Mouse (Mus musculus) adrenal gland, postnatal 25 days (tissue): ENCODE data around the gene Sys1. TPM values are rescaled to one million over a fixed set of nuclear protein-coding genes. Genes with fewer than 3 reads are reported as not detected.

ENCODE experiments used
- DNase-seq: peaks from one replicate; pipeline ENCODE4 v3.0.0; 2021; ENCODE audit warnings: mixed read lengths
- total RNA-seq: library from RNA; stranded (reverse); gene quantifications from 2 replicates; pipeline ENCODE4 v1.2.3, GENCODE M21; 2021

Gene Sys1
- total RNA-seq, 1 experiment from 2014 or later: 30.0 TPM

DNA sequence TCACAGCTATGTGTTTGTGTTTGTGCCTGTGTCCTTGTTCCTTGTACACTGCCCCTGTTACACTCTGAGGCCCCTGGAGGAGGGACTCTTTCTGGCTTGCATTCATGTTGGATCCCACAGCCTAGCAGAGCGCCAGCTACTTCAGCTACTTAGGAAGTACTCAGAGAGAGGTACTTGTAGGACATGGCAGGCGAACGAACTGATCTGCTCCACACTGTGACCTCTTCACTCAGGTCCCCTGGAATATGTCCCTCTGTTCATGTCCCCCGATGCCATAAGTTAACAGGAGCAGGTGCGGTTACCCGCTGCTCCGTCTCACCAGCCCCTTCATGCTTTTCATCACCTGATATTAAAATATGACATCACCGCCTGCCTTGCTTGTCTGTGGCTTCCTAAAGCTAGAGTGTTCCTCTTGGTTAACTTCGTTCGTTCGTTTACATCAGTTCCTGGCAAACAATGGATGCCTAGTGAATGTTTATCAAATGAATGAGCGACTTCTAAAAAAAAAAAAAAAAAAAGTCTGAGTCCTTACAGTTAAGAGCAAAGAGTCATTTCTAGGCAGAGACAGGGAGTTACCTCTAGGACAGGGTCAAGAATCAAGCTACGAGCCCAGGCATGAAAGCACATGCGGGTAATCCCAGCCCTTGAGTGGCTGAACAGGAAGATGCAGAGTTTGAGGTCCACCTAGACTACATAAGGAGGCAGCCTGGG, 3.6 kb upstream of the Sys1 start:
- no peak for DNase-seq

DNA sequence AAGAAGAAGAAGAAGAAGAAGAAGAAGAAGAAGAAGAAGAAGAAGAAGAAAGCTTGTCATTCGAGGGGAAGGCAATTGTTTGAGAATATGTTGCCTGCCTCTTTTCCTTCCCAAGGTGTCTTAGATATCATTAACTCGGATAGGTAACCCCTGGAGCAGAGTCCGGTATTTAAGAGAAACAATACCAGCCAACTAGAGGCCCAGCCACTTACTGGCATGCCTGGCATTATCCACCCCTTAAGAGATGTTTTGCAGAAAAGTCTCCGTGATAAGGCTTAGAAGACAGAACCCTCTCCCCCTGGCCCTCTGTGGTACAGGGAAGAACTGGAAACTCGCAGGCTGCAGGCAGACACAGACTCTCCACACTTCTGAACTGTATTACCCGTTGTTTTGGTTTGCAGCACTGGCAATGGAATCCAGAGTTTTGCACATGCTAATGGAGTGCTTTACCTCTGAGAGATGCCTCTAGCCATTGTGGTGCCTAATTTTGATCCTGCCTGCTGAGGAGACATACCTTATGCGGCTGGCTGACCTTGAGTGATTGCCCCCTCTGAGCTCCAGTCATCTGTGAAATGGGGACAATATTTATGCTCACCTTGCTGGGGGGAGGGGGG, 2.8 kb upstream of the Sys1 start:
- DNase-seq: no peak

DNA sequence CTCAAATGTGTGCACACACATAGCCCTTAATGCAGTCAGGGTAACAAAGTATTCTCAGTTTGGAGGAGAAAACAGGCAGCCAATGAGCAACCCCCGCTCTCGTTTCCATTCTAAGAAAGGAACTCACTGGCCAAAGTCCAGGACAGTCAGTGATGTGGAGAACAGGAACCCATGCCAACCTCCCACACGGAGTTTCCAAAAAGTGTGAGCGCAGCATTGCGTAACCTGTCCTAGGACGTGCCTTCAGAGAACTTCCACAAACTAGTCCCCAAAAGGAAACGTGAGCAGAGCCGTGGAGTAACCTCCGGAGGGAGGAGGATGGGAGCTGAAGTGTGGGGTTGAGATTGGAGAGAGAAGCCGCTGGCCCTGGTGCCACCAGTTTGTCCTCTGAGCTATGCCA, 1.9 kb upstream of the Sys1 start:
- peak; percentile 66 for DNase-seq

DNA sequence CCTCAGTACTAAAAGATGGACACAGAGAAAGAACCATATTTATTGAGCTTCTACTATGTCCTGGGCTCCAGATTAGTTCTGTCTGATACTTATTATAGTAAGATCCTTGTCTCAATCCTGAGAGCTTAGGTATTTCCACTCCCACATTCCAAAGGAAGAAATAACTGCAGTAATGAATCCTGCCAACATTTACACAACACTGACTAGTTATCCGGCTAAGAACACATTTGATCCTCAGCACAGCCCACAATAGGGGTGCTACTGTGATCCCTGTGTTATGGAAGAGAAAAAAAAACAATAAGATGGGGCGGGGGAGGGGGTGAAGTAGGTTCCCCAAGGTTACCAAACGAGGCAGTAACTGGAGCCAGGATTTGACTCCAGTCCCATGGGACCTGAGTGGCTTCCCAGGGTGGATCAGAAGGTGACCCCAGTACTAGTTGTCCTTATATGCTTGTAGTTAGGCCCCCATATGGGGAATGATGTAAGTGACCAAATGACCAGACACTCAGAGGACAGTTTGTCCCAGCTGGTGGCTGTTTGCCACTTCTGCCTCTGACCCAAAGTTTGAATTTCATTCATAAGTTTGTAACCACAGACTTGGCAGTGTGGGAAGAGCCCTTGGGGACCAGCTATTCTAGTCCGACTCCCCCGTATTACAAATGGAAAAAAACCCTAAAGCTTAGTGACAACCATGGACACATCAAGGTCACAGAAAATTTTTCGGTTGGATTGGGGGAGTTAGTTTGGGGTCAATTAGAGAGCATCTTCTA, 1.2 kb upstream of the Sys1 start:
- no peak for DNase-seq

DNA sequence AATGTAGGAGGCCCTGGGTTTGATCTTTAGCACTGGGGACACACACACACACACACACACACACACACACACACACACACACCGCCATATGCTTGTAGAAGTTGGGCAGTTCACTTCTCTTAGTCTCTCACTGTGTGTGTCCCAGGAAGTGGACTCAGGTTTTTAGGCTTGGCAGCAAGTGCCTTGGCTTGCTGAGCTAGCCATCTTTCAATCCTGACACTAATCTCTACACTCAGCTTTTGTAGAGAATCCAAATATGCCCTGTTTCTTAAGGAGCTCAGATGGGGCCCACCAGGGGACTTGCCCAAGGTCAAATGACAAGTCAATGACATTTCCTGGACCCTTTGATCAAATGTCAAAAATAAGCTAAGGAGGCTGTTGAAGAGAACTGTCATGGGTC, 351 bp upstream of the Sys1 start:
- no peak for DNase-seq

DNA sequence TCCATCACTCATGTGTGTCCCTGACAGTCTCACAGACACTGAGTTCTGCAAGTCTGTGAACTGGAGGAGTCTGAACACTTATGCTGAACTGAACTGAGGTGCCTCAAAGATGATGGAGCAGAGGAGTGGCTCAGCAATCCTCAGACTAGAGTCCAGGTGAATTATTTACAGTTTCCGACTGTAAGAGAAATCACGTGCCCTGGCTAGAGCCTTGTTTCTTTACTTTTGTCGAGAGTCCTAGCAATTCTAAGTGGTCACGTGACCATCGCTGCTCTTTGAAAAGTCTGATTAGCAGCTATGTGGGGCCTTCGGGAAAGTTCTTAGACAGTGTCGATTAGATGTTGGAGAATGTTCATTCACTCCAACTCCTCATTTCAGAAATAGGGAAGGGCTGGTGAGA, 1.2 kb downstream of the Sys1 start:
- DNase-seq: no peak

DNA sequence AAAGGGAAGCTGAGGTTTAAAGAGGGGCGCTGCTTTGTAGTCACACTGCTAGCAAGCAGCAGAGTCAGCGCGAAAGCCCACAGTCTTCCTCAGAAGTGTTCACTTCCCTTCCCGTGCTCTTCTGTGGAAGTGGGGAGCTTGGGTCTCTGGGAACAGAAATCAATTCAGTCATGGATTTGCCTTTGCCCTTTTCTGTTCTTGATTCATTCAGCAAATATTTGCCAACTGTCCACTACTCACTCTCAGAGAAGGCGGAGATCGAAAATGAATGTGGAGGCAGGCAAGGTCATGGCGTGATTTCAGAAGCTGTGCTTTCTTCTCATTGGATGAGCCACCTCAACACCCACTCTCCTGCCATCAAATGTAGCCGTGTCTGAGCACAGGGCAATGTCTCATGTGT, 1.8 kb downstream of the Sys1 start:
- peak; percentile 51 for DNase-seq

DNA sequence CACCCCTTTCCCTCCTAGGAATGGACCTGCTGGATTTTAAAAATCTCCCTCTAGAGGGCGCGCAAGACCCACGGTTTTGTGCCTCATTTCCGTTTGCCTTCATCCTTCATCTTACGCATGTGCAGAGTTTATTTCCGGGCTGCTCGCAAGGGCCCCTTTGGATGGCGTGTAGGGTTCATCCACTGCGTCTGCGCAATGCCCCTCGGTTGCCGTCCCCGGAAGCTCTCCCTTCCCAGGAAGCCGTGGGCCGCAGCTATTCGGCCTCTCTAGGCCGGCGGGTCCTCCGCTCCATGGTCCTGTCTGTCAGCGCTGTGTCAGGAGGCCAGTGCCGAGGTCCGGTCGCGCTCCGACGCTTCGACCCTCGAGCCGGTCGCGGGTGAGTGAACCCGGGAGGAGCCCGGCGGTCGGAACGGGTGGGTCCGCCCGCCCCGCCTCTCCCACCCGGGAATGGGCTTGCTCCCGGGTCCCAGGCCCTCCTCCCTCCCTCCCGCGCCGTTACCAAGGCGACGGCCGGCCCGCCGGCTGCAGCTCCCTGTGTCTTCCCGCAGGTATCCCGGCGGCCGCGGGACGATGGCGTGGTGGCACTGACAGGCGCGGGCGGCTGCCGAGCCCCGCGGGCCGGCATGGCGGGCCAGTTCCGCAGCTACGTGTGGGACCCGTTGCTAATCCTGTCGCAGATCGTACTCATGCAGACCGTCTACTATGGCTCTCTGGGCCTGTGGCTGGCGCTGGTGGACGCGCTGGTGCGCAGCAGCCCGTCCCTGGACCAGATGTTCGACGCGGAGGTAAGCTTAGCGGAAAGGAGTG, 4.2 kb downstream of the Sys1 start, which contains the start of gene Gm20458:
Gene Gm20458 (plus strand): TSS at position 223 of the 807 bp plus-strand sequence.
- DNase-seq: peak; percentile 93

DNA sequence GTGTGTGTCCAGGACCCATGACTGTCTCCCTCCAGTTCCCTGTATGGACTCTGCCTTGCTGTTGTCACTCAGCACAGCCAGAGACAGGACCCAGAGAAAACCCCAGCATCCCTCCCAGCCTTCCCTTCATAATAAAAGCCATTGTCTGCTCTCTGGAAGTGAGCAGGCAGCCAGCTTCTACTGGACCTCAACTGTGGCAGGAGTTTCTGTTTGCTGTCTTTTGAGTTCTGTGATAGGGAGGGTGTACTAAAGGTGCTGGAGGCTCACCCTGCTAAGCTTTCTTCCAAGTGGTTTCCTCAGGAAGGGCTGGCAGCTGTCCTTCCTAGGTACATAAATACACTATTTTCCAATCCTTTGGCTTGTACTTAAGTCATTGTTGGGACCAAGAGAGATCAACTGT, 8.4 kb downstream of the Sys1 start:
- DNase-seq: no peak

DNA sequence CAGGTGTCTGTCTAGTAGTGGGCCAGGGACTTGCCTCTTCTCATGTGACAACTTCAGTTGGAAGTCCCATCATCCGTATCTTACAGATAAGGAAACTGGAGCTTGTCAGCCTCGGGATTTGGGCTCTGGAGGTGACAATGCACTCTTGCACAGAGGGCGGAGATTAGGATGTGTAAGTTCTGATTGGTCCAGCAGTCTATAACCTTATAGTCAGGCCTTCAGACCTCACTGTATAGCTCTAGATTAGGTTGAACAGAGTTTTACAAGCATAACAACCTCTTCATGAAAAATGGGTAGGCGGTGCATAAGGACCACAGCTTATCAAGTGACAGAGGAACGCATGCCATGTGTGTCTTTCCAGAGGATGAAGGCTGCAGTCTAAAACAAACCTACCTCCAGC, 10.0 kb downstream of the Sys1 start:
- no peak for DNase-seq

DNA sequence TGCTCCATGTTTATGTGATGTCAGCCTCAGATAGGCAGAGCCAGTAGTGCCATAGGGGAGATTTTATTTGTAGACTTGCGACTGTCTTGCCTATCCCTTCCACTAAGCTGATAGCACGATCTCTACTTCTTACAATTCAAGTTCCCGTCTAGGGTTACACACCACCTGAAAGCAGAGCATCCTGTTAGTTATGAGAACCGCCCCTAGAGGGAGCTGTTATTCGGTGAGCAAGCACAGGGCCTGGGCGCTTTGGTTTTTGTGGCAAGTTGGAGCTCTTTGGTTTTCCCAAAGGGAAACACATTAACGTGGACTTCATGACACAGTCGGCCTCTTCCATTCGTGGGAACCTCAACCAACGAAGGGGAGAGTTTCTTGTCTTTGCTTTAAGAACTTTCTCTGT, 13.5 kb downstream of the Sys1 start:
- peak; percentile 47 for DNase-seq

DNA sequence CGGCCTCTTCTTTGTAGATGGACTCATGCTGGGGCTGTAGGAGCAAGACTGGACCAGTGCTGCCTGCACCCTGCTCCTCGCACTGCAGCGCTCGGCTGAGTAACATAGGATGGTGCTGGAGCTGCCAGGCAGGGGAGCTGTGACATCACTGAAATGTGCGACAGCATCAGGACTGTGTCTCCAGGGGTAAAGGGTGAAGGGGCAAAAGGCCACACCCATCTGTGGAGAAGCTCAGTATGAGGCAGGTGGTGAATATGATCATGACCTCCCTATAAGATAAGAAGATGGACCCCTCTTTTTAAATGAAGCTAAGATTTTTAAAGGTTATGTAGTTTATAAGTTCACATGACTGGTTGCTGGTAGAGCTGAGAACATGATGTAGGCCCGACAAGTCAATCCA, 16.9 kb downstream of the Sys1 start, which contains the start of gene Trp53tg5:
Gene Trp53tg5 (minus strand): TSS at position 101 of the 400 bp plus-strand sequence.
- DNase-seq: no peak

DNA sequence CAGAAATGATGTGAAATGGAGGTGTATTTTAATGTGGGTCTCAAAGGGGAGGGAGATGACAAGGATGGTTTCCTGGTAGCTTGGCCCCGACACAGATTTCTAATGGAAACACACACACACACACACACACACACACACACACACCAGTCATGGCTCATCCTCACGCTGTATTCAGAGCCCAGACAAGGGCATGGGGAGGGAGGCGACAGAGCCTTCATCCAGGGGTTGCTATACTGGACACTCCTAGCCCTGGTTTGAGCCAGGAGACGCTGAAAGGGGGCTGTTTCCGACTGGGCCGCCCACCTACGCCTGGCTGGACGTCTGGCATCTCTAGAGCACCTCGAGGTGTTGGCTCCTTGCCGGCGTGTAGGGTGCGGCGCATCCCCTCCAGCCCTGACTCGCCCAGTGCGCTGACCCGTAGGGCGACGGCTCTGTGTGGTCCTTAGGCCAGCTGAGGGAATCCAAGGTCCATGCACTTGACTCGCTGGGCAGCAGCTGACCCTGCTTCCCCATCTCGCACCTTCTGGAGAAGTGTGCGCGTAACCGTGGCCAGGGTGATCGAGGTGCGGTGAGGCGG, 29.0 kb downstream of the Sys1 start, which contains the start of gene Dbndd2:
Gene Dbndd2 (plus strand): TSS at position 426 of the 577 bp plus-strand sequence.
- peak; percentile 39 for DNase-seq

DNA sequence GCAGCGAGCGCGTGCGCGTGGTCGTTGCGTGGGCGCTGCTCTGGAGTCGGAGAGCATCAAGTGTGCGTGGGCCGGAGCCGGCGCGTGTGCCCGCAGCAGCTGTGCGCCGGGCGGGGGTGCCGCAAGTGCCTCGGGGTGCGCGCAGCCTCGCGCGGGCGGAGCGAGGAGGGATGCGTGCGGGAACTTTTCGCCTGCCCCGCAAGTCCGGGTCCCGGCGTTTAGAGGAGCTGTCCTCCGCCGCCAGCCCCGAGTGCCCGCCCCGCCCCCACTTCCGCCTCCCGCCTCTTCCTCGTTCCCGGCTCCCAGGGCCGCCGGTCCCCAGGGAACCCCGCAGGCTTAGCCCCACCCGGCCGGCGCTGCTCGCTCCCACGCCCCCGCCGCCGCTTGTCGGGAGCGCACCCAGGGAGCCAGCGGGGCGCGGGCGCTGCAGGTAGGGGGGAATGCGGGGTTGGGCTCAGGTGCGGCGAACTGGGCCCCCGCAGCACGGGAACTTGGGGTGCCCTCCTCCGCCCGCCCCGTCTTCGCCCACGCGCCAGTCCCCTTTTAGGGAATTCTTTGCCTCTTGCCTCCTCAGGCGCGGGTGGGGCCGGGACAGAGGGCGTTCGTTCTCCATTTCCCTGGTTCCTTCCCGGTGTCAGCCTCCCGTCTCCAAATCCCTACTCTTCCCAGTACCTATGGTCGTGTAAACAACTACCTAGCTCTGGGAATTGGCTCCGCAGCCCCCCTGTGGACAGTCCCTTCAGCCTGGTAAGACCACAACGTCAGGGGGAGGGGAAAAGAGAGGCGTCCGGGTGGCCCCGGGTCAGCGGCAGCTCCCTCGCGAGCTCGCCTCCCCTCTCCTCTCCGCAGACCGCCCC, 29.7 kb downstream of the Sys1 start:
- peak; percentile 74 for DNase-seq

DNA sequence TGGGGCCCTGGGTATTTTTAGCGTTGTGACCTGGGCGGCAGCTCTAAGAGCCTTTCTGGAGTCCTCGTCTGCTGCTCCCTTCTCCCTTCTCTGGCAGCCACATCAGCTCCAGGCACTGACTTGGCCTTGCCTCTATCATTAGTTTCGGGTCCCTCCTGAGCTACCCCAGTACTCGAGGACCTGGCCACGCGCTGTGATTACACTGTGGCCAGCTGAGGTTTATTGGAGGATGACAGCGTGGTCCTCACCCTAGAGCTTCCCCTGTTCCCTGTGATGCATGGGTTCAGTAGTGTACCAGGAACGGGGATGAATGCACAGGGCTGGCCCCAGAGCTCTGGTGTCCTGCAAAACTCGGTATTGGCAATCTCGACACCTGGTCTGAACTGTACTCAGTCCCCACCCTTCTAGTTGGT, 30.4 kb downstream of the Sys1 start:
- DNase-seq: no peak

DNA sequence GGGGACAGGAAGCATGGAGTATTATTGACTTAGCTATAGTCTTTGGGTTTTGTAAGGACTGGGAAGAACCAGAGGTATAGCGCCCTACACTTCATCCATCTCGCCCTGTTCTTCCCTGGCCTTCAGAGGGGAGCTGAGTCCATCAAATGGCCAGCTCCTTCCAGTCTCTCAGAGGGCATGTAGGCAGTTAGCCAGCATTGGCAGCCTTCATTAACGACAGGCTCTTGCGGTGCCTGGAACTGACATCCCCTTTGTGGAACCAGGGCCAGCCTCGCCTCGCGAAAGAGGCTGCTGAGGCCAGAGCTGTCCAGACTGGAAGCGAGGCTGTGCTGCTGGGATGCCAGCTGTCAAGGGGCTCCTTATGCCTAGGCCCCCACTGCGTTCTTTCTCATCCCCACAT, 31.0 kb downstream of the Sys1 start:
- no peak for DNase-seq

DNA sequence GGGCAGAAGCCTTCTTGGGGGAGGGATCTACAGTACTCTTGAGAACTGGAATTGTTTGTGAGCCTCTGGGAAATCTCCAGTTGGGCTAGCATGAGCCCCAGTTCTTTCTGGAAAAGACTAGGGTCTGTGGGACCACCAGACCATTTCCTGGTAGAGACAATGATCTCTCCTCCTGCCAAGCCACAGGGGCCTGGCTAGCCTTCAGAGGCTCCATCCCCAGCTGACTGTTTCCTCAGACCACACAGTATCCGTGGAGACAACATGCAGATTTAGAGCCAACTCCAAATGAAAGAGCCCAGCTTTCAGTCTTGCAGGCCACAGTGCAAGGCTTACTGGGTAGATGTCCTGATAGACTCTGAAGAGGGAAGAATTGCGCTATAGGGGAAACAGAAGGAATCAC, 37.4 kb downstream of the Sys1 start:
- no peak for DNase-seq

DNA sequence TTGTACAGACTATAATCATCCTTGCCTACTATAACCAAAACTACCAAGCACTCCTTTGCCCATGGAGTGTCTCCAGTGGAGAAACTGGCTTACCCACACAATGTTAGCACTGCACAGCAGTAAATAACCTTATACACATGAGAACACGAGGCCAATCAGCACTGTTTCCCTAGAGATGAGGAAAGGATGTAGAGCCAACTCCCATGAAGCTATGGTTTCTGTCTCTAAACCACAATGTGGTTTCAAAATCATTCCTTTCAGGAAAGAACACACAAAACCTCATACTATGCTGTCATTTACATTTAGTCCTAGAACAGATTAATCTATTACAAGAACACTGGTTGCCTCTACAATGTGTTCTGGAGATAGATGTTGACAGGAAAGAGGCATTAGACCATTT, 39.6 kb downstream of the Sys1 start:
- DNase-seq: no peak

DNA sequence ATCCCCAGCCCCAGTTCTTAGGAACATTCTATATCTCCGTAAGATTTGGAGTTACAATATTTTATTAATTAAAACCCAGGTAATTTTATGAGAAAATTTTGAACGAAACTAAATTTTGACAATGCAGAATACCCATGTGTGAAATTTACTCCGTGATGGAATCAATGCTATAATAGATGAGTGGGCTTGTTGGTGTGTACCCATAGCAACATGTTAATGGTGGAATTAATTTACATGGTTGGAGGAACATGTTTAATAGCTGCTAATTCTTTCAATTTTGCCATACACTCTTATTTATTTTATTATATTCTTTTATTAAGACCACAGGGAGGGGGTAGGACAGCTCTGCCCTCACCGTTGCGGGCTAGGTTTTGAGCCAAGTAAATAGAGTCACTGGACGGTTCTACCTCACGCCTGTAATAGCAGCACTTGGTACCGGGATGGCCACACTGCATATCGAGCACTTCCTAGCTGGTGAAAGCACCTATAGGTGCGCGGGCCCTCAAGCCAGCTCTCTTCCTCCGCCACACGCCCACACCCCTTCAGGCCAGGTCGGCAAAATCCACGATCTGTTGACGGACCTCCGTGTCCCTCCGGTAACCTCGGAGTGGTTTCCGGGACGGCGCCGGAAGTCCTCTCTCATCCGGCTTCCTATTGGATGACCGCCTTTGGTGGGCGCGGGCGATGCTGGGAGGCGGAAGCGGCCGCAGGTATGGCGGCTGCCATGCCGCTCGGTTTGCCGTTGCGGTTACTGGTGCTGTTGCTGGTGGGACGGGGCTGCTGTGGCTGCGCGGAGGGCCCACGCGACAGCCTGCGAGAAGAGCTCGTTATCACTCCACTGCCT, 40.3 kb downstream of the Sys1 start, which contains the start of gene Pigt:
Gene Pigt (plus strand): TSS at position 674 of the 844 bp plus-strand sequence.
- DNase-seq: peak; percentile 88
